Comparison of ENCODE assay signal across 10 mouse cellular contexts in genomic region chr10:93069721-93070120, GRCm38 (mm10). TPM values are rescaled to one million over a fixed set of nuclear protein-coding genes. Genes with fewer than 3 reads are reported as not detected.
DNase-seq lines count a peak whose midpoint lies in the region; ATAC-seq lines count a peak whose summit lies in the region.
"Had no signal": no experiment of that assay in that cellular context is flagged by ENCODE, and none has a peak within 500 bp of the region (broad histone marks: within the 10 kb centered on the region; RNA-seq: fewer than 3 reads in every experiment).

No protein-coding gene starts in this region.

- 64% methylated on average over 6 of the region's 6 CpGs for WGBS in heart, embryonic 14.5 days
- 56% methylated on average over 6 of the region's 6 CpGs for WGBS in lung, embryonic 16.5 days
- 85% methylated on average over 6 of the region's 6 CpGs for WGBS in embryonic facial prominence, embryonic 10.5 days

- peak overlapping the region; percentile 61 to 75 for H3K27ac ChIP-seq in heart, embryonic 14.5 days (replicated peaks in 1 of 2; ENCODE audit: control insufficient read depth in 1 of 2, insufficient read depth in 1 of 2, low read depth in 2 of 2, low read length in 2 of 2)
- H3K27ac ChIP-seq in lung, embryonic 16.5 days (ENCODE audit: low read length) = peak overlapping the region; percentile 66
- 0 out of 2 replicates have a peak overlapping the region, but pooled peaks have one; percentile 26 for H3K27ac ChIP-seq in embryonic facial prominence, embryonic 10.5 days (replicated peaks)
- H3K27ac ChIP-seq: embryonic facial prominence, embryonic 12.5 days had no signal

- intact Hi-C loops in heart, postnatal 25 days (cut with DNase I) = loop anchor here (10.0 kb wide), 2 partner anchors 85 to 215 kb away; no protein-coding TSS in a partner anchor

- H3K9me3 ChIP-seq in heart, embryonic 14.5 days (ENCODE audit: control insufficient read depth, low read length) = no peaks in the 10 kb centered on the region
- H3K9me3 ChIP-seq in lung, embryonic 16.5 days (ENCODE audit: control insufficient read depth, low read length) = no peaks in the 10 kb centered on the region
- H3K9me3 ChIP-seq in embryonic facial prominence, embryonic 10.5 days = no peaks in the 10 kb centered on the region
- H3K9me3 ChIP-seq: embryonic facial prominence, embryonic 12.5 days had no signal

- no peak overlapping the region for H3K9ac ChIP-seq in heart, embryonic 14.5 days (ENCODE audit: low read length)
- no peak overlapping the region for H3K9ac ChIP-seq in lung, embryonic 16.5 days (ENCODE audit: low read length)
- H3K9ac ChIP-seq: embryonic facial prominence, embryonic 12.5 days had no signal

- no peaks in the 10 kb centered on the region for H3K27me3 ChIP-seq in heart, embryonic 14.5 days (ENCODE audit: control insufficient read depth, insufficient read depth, low read length)
- no peaks in the 10 kb centered on the region for H3K27me3 ChIP-seq in lung, embryonic 16.5 days (ENCODE audit: control insufficient read depth, insufficient read depth, low read depth, low read length)
- no peaks in the 10 kb centered on the region for H3K27me3 ChIP-seq in embryonic facial prominence, embryonic 10.5 days (replicated peaks; ENCODE audit: low read depth, poor library complexity, severe bottlenecking)
- H3K27me3 ChIP-seq: embryonic facial prominence, embryonic 12.5 days had no signal

- H3K36me3 ChIP-seq in heart, embryonic 14.5 days (ENCODE audit: control insufficient read depth, insufficient read depth, low read length) = no peaks in the 10 kb centered on the region
- H3K36me3 ChIP-seq in lung, embryonic 16.5 days (ENCODE audit: control insufficient read depth, insufficient read depth, low read length) = no peaks in the 10 kb centered on the region
- no peaks in the 10 kb centered on the region for H3K36me3 ChIP-seq in embryonic facial prominence, embryonic 10.5 days (replicated peaks)
- H3K36me3 ChIP-seq: embryonic facial prominence, embryonic 12.5 days had no signal

- no peak overlapping the region for H3K4me3 ChIP-seq in heart, embryonic 14.5 days (ENCODE audit: control insufficient read depth in 1 of 2, insufficient read depth in 1 of 2, low read depth in 1 of 2, low read length in 2 of 2)
- no peak overlapping the region for H3K4me3 ChIP-seq in lung, embryonic 16.5 days (ENCODE audit: low read length)
- no peak overlapping the region for H3K4me3 ChIP-seq in embryonic facial prominence, embryonic 10.5 days
- H3K4me3 ChIP-seq: embryonic facial prominence, embryonic 12.5 days had no signal

- peaks cover 3 to 9% of the 10 kb centered on the region in 2 experiments; a peak in 2 of 4 replicates for H3K4me1 ChIP-seq in heart, embryonic 14.5 days (ENCODE audit: control insufficient read depth in 2 of 2, insufficient read depth in 2 of 2, low read length in 2 of 2)
- no peaks in the 10 kb centered on the region for H3K4me1 ChIP-seq in lung, embryonic 16.5 days (replicated peaks; ENCODE audit: control insufficient read depth, insufficient read depth, low read length)
- H3K4me1 ChIP-seq in embryonic facial prominence, embryonic 10.5 days = peaks cover under 1% of the 10 kb centered on the region; the same call in 1 of the 2 replicates
- H3K4me1 ChIP-seq: embryonic facial prominence, embryonic 12.5 days had no signal

- no peak for DNase-seq in heart, postnatal 25 days (ENCODE audit: low spot score)
- no peak for DNase-seq in lung, postnatal 14 days
- DNase-seq in embryonic facial prominence, embryonic 10.5 days (ENCODE audit: low spot score) = no peak
- DNase-seq in frontal cortex, postnatal 10 days (ENCODE audit: low spot score in 2 of 2) = no peak
- DNase-seq: cerebellum, adult 18-20 months had no signal

- ATAC-seq in heart, embryonic 14.5 days (ENCODE audit: insufficient number of reproducible peaks, insufficient read depth, low FRiP score, low read depth) = no peak
- no peak for ATAC-seq in lung, embryonic 16.5 days (ENCODE audit: low read depth)
- ATAC-seq in megakaryocyte-erythroid progenitor cell, adult 5-6 weeks (replicated peaks; ENCODE audit: low FRiP score, low TSS enrichment, poor library complexity, severe bottlenecking) = peak; percentile 1; the same call in 1 of the 2 replicates
- ATAC-seq: forebrain, embryonic 14.5 days had no signal

- H3K4me2 ChIP-seq in heart, embryonic 14.5 days (ENCODE audit: low read length) = no peak overlapping the region
- H3K4me2 ChIP-seq in lung, embryonic 16.5 days (ENCODE audit: low read depth, low read length) = no peak overlapping the region
- H3K4me2 ChIP-seq: embryonic facial prominence, embryonic 12.5 days had no signal

RNA-seq across cellular contexts. Expression of gene Cfap54, which starts 11.7 kb away (rescaled TPM):
- 0.11 and 0.31 TPM in 2 replicates for polyA plus RNA-seq in heart, embryonic 14.5 days (2014; fragmentation: Nextera tagmentation; extraction: Ambion mirVana)
- under 1 TPM; 0.28 to 0.47 TPM for total RNA-seq in heart, postnatal 25 days (2021)
- 2.0 and 2.2 TPM in 2 replicates for polyA plus RNA-seq in lung, embryonic 16.5 days (2015; fragmentation: Nextera tagmentation; extraction: Ambion mirVana)
- 0.36 and 0.42 TPM in 2 replicates for polyA plus RNA-seq in embryonic facial prominence, embryonic 10.5 days (2016; fragmentation: Nextera tagmentation; extraction: Ambion mirVana)
- 1.4 and 1.6 TPM in 2 replicates for total RNA-seq in megakaryocyte-erythroid progenitor cell, adult 5-6 weeks (2014; fragmentation: Nextera tagmentation)
- total RNA-seq in megakaryocyte-erythroid progenitor cell, adult 5-6 weeks (2017) = 0.65 and 1.5 TPM in 2 replicates
